Mouse (Mus musculus): ENCODE results near the gene Gm49366. TPM values are rescaled to one million over a fixed set of nuclear protein-coding genes. Genes with fewer than 3 reads are reported as not detected.
"Not testable (repeated sequence)": the region's sequence is repeated elsewhere in the genome, so short reads cannot be mapped to it uniquely, and the experiment has no call there.

The Gm49366 gene
- polyA plus RNA-seq, 1 experiment from 2014 or later: not detected

GRCm38 (mm10) chr12:84071696-84072095, 33.0 kb downstream of the Gm49366 start:
- no peak overlapping the region for H3K9ac ChIP-seq (ENCODE audit: low read depth, low read length)
- WGBS (ENCODE audit: insufficient replicate concordance): 80% methylated on average over 2 of the region's 2 CpGs
- ATAC-seq (replicated peaks; ENCODE audit: insufficient number of reproducible peaks, low FRiP score, low TSS enrichment): no peak

GRCm38 (mm10) chr12:84077371-84077990, 38.7 kb downstream of the Gm49366 start:
- WGBS (ENCODE audit: insufficient replicate concordance): 68% methylated on average over 4 of the region's 4 CpGs
- no peak for ATAC-seq (replicated peaks; ENCODE audit: insufficient number of reproducible peaks, low FRiP score, low TSS enrichment)
- no peak overlapping the region for H3K4me2 ChIP-seq

More at GRCm38 (mm10) chr12:84071696-84072095, 33.0 kb downstream of the Gm49366 start:
- Histone ChIP-seq H3K4me2 (no peak overlapping the region), H3K9me3 (replicated peaks; ENCODE audit: control insufficient read depth, low read length) (no peaks in the 10 kb centered on the region), H3K4me3 (ENCODE audit: low read depth, low read length) (no peak overlapping the region), H3K36me3 (ENCODE audit: control insufficient read depth, insufficient read depth, low read length) (no peaks in the 10 kb centered on the region), H3K4me1 (ENCODE audit: control insufficient read depth, insufficient read depth, low read length) (no peaks in the 10 kb centered on the region), H3K27me3 (ENCODE audit: control insufficient read depth, insufficient read depth, low read length) (peaks cover 29% of the 10 kb centered on the region), H3K27ac (ENCODE audit: low read depth, low read length) (no peak overlapping the region)

GRCm38 (mm10) chr12:84083842-84084241, 45.1 kb downstream of the Gm49366 start:
- no peak for ATAC-seq (replicated peaks; ENCODE audit: insufficient number of reproducible peaks, low FRiP score, low TSS enrichment)

More at GRCm38 (mm10) chr12:84077371-84077990, 38.7 kb downstream of the Gm49366 start:
- Histone ChIP-seq H3K27me3 (ENCODE audit: control insufficient read depth, insufficient read depth, low read length) (0 out of 2 replicates have a peak, but pooled peaks cover 3% of the 10 kb centered on the region), H3K9ac (ENCODE audit: low read depth, low read length) (no peak overlapping the region), H3K4me3 (ENCODE audit: low read depth, low read length) (no peak overlapping the region), H3K36me3 (ENCODE audit: control insufficient read depth, insufficient read depth, low read length) (no peaks in the 10 kb centered on the region), H3K9me3 (replicated peaks; ENCODE audit: control insufficient read depth, low read length) (no peaks in the 10 kb centered on the region), H3K4me1 (ENCODE audit: control insufficient read depth, insufficient read depth, low read length) (no peaks in the 10 kb centered on the region), H3K27ac (ENCODE audit: low read depth, low read length) (no peak overlapping the region)

GRCm38 (mm10) chr12:84084581-84084980, 45.8 kb downstream of the Gm49366 start:
- Histone ChIP-seq H3K4me2 (no peak overlapping the region), H3K9me3 (replicated peaks; ENCODE audit: control insufficient read depth, low read length) (peaks cover 3% of the 10 kb centered on the region; the same call in 1 of the 2 replicates), H3K4me3 (ENCODE audit: low read depth, low read length) (no peak overlapping the region), H3K36me3 (ENCODE audit: control insufficient read depth, insufficient read depth, low read length) (no peaks in the 10 kb centered on the region), H3K9ac (ENCODE audit: low read depth, low read length) (no peak overlapping the region), H3K4me1 (ENCODE audit: control insufficient read depth, insufficient read depth, low read length) (no peaks in the 10 kb centered on the region), H3K27ac (ENCODE audit: low read depth, low read length) (no peak overlapping the region), H3K27me3 (ENCODE audit: control insufficient read depth, insufficient read depth, low read length) (no peaks in the 10 kb centered on the region)
- 70% methylated on average over 4 of the region's 4 CpGs for WGBS (ENCODE audit: insufficient replicate concordance)
- no peak for ATAC-seq (replicated peaks; ENCODE audit: insufficient number of reproducible peaks, low FRiP score, low TSS enrichment)

More at GRCm38 (mm10) chr12:84083842-84084241, 45.1 kb downstream of the Gm49366 start:
- no peak overlapping the region for H3K27ac ChIP-seq (ENCODE audit: low read depth, low read length)
- no peaks in the 10 kb centered on the region for H3K27me3 ChIP-seq (ENCODE audit: control insufficient read depth, insufficient read depth, low read length)
- H3K4me3 ChIP-seq (ENCODE audit: low read depth, low read length): no peak overlapping the region
- H3K9me3 ChIP-seq (replicated peaks; ENCODE audit: control insufficient read depth, low read length): no peaks in the 10 kb centered on the region
- 75% methylated on average over 2 of the region's 2 CpGs for WGBS (ENCODE audit: insufficient replicate concordance)
- H3K4me1 ChIP-seq (ENCODE audit: control insufficient read depth, insufficient read depth, low read length): no peaks in the 10 kb centered on the region
- H3K9ac ChIP-seq (ENCODE audit: low read depth, low read length): no peak overlapping the region
- no peak overlapping the region for H3K4me2 ChIP-seq
- H3K36me3 ChIP-seq (ENCODE audit: control insufficient read depth, insufficient read depth, low read length): no peaks in the 10 kb centered on the region

- H3K27me3 ChIP-seq (ENCODE audit: control insufficient read depth, insufficient read depth, low read length); ATAC-seq (replicated peaks; ENCODE audit: insufficient number of reproducible peaks, low FRiP score, low TSS enrichment); H3K4me2 ChIP-seq; H3K9me3 ChIP-seq (replicated peaks; ENCODE audit: control insufficient read depth, low read length); H3K9ac ChIP-seq (ENCODE audit: low read depth, low read length); H3K27ac ChIP-seq (ENCODE audit: low read depth, low read length); H3K4me3 ChIP-seq (ENCODE audit: low read depth, low read length); H3K36me3 ChIP-seq (ENCODE audit: control insufficient read depth, insufficient read depth, low read length); H3K4me1 ChIP-seq (ENCODE audit: control insufficient read depth, insufficient read depth, low read length): not testable (repeated sequence)
- 82% methylated on average over 5 of the region's 5 CpGs for WGBS (ENCODE audit: insufficient replicate concordance)
Measured at GRCm38 (mm10) chr12:84094666-84095065, 55.9 kb downstream of the Gm49366 start.

- Histone ChIP-seq H3K4me1 (ENCODE audit: control insufficient read depth, insufficient read depth, low read length) (no peaks in the 10 kb centered on the region), H3K4me3 (ENCODE audit: low read depth, low read length) (no peak overlapping the region), H3K9ac (ENCODE audit: low read depth, low read length) (no peak overlapping the region), H3K9me3 (replicated peaks; ENCODE audit: control insufficient read depth, low read length) (no peaks in the 10 kb centered on the region), H3K27me3 (ENCODE audit: control insufficient read depth, insufficient read depth, low read length) (no peaks in the 10 kb centered on the region), H3K4me2 (no peak overlapping the region), H3K27ac (ENCODE audit: low read depth, low read length) (no peak overlapping the region), H3K36me3 (ENCODE audit: control insufficient read depth, insufficient read depth, low read length) (no peaks in the 10 kb centered on the region)
- 85% methylated on average over 2 of the region's 2 CpGs for WGBS (ENCODE audit: insufficient replicate concordance)
- ATAC-seq (replicated peaks; ENCODE audit: insufficient number of reproducible peaks, low FRiP score, low TSS enrichment): no peak
Measured at GRCm38 (mm10) chr12:84099605-84100004, 60.9 kb downstream of the Gm49366 start.

GRCm38 (mm10) chr12:84100071-84100470, 61.3 kb downstream of the Gm49366 start:
- 71% methylated on average over 1 of the region's 1 CpGs for WGBS (ENCODE audit: insufficient replicate concordance)
- no peak overlapping the region; the same call in 1 of the 2 replicates for H3K4me3 ChIP-seq (ENCODE audit: low read depth, low read length)
- ATAC-seq (replicated peaks; ENCODE audit: insufficient number of reproducible peaks, low FRiP score, low TSS enrichment): no peak

GRCm38 (mm10) chr12:84100604-84101492, 62.1 kb downstream of the Gm49366 start, which contains the start of gene Acot6:
Gene Acot6, plus strand, starts transcription at chr12:84100654.
- not testable (repeated sequence) for H3K27me3 ChIP-seq (ENCODE audit: control insufficient read depth, insufficient read depth, low read length); H3K9me3 ChIP-seq (replicated peaks; ENCODE audit: control insufficient read depth, low read length); H3K4me1 ChIP-seq (ENCODE audit: control insufficient read depth, insufficient read depth, low read length); H3K36me3 ChIP-seq (ENCODE audit: control insufficient read depth, insufficient read depth, low read length); H3K27ac ChIP-seq (ENCODE audit: low read depth, low read length)
- peak within 1 kb of the TSS; percentile 70 for H3K9ac ChIP-seq (ENCODE audit: low read depth, low read length)
- H3K4me3 ChIP-seq (ENCODE audit: low read depth, low read length): peak within 1 kb of the TSS; percentile 51
- peak within 1 kb of the TSS; percentile 88 for H3K4me2 ChIP-seq
- WGBS (ENCODE audit: insufficient replicate concordance): 1% methylated on average over 73 of the region's 80 CpGs
- ATAC-seq (replicated peaks; ENCODE audit: insufficient number of reproducible peaks, low FRiP score, low TSS enrichment): 0 out of 2 replicates have a peak, but pooled peaks have one; percentile 49

More at GRCm38 (mm10) chr12:84100071-84100470, 61.3 kb downstream of the Gm49366 start:
- no peaks in the 10 kb centered on the region for H3K36me3 ChIP-seq (ENCODE audit: control insufficient read depth, insufficient read depth, low read length)
- H3K27me3 ChIP-seq (ENCODE audit: control insufficient read depth, insufficient read depth, low read length): no peaks in the 10 kb centered on the region
- no peak overlapping the region for H3K27ac ChIP-seq (ENCODE audit: low read depth, low read length)
- H3K9me3 ChIP-seq (replicated peaks; ENCODE audit: control insufficient read depth, low read length): no peaks in the 10 kb centered on the region
- H3K9ac ChIP-seq (ENCODE audit: low read depth, low read length): no peak overlapping the region
- H3K4me1 ChIP-seq (ENCODE audit: control insufficient read depth, insufficient read depth, low read length): no peaks in the 10 kb centered on the region
- peak overlapping the region; percentile 88; the same call in 1 of the 2 replicates for H3K4me2 ChIP-seq
